Mouse (Mus musculus) E14TG2a.4 (cell line): ENCODE data around the gene Pheta2.
"Not testable (repeated sequence)": the region's sequence is repeated elsewhere in the genome, so short reads cannot be mapped to it uniquely, and the experiment has no call there.

Experiments used
- H3K27me3 ChIP-seq: 2 replicates; pipeline ENCODE4 v1.6.1; 2014; ENCODE audit warnings: low read length, control low read depth; ENCODE audit not compliant: insufficient read depth
- H3K36me3 ChIP-seq: 2 replicates; pipeline ENCODE4 v1.6.1; 2014; ENCODE audit warnings: low read length, control low read depth; ENCODE audit not compliant: insufficient read depth
- H3K4me1 ChIP-seq: replicated peaks from 2 replicates; pipeline ENCODE4 v1.6.1; 2014; ENCODE audit warnings: low read depth, low read length, control low read depth
- H3K4me3 ChIP-seq: replicated peaks from 2 replicates; pipeline ENCODE4 v1.5.1; 2014; ENCODE audit warnings: mild to moderate bottlenecking, low read length
- H3K9me3 ChIP-seq: 2 replicates; pipeline ENCODE4 v1.6.1; 2014; ENCODE audit warnings: low read length, control low read depth
- CTCF ChIP-seq: conservative IDR thresholded peaks from 2 replicates; pipeline ENCODE4 v1.5.1; 2014; ENCODE audit warnings: low read length
- NANOG ChIP-seq: IDR thresholded peaks from 2 replicates; pipeline ENCODE4 v1.6.1; 2014; ENCODE audit warnings: borderline replicate concordance, low read length, mixed read lengths
- POU5F1 ChIP-seq: IDR thresholded peaks from 2 replicates; pipeline ENCODE4 v1.6.1; 2014; ENCODE audit warnings: low read length, borderline replicate concordance

Pheta2 gene

DNA sequence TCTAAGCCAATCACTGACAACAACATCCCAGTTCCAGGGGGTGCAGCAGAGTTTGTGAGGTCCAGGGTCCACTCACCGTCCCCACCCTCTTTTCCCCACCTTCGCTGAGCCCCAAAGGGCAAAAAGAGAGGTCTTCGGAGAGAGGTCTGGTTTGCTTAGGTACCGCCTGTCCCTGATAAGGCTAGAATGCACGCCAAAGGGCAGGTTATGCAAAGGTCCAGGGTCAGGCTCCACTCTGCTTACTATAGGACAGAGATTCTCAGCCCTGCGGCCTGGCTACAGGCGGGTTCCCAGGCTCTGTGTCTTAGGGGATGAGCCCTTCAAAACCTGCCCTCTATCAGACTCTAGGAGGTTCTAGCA lies 40.7 kb downstream of the Pheta2 start:
- Histone ChIP-seq H3K4me1 (peaks cover 20% of the 10 kb centered on the region), H3K27me3 (peaks cover 18% of the 10 kb centered on the region), H3K36me3 (no peaks in the 10 kb centered on the region), H3K4me3 (peak overlapping the region; percentile 70), H3K9me3 (peaks cover 18% of the 10 kb centered on the region)
- TF ChIP-seq POU5F1: no peak
- no peak for TF ChIP-seq NANOG
- TF ChIP-seq CTCF: no peak

DNA sequence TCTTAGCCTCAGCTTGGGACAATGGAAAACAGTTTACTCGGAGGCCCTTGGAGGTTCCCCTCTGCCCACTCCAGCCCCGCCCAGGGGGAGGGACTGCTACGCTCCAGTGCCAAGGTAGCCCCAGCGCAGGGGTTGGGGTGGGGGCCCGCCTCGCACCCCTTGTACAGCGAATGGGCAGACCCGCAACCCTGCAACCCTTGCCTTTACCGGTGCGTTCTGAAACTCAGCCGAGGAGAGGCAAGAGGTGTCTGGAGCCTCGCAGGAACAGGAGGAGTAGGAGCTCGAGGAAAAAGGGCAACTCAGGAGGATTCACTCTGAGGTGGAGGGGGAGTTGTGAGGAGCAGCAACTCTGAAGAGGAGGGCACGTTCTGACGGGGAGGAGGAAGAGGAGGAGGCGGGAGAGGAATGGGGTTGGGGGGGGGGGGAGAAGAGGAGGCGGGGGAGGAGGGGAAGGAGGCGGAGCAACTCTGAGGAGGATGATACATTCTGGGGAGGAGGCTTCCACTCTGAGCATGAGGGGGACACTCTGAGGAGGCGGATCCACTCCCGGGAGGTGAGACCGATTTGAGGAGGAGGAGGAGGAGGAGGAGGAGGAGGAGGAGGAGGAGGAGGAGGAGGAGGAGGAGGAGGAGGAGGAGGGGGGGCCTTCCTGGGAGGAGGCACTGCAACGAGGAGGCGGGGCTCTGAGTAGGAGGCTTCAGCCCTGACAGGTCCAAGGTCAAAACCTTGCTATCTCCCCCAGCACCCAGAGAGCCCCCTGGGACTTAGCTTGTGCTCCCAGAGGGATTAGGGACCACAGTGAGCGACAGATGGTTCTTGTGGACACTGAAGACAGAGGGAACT lies 41.4 kb downstream of the Pheta2 start, which contains the start of gene Cyp2d22:
Gene Cyp2d22 (minus strand): TSS at position 390 of the 843 bp plus-strand sequence.
- Histone ChIP-seq H3K4me1 (peaks cover 20% of the 10 kb centered on the region), H3K9me3 (peaks cover 18% of the 10 kb centered on the region), H3K4me3 (peak within 1 kb of the TSS; percentile 70), H3K27me3 (peaks cover 18% of the 10 kb centered on the region), H3K36me3 (no peaks in the 10 kb centered on the region)
- TF ChIP-seq NANOG: no peak
- no peak for TF ChIP-seq CTCF
- no peak for TF ChIP-seq POU5F1

DNA sequence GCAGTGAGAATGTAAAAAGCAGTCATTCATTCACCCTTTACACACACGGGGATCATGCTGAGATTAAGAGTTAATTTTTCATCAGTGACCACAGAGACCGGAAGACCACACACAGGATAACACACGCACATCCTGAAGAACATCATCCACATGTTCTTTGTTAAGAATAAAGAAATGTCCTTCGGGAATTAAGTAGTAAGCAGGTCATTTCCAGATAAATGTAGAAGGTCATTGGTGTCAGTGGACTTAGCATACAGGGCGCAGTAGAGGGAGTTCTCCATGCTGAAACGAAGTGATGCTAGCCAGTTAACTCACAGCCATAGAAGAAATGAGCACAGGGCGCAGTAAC lies 41.9 kb downstream of the Pheta2 start:
- H3K27me3 ChIP-seq: peaks cover 18% of the 10 kb centered on the region

DNA sequence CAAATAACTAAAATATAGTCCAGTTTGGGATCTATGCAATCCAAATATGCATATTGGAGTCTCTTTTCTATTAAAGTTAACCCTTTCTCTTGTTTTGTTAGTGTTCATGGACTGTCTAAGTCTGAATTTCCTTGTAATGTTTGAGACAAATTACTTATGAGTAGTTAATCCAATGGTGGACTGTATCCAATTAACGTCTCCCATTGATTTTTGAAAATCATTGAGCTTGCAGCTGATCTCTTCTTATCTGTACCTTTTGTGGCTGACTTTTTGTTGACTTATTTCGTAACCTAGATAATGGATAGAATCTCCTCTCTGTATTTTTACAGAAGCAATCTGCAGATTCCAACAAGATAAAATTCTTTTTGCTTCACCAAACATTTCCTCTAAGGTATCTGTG lies 43.7 kb downstream of the Pheta2 start:
- TF ChIP-seq CTCF: no peak
- no peak for TF ChIP-seq POU5F1
- no peak for TF ChIP-seq NANOG
- H3K4me3 ChIP-seq: no peak overlapping the region
- peaks cover 17% of the 10 kb centered on the region for H3K27me3 ChIP-seq
- H3K4me1 ChIP-seq: peaks cover 20% of the 10 kb centered on the region
- H3K36me3 ChIP-seq: no peaks in the 10 kb centered on the region
- peaks cover 18% of the 10 kb centered on the region for H3K9me3 ChIP-seq

More for the DNA sequence above, 41.9 kb downstream of the Pheta2 start:
- Histone ChIP-seq H3K9me3 (peaks cover 18% of the 10 kb centered on the region), H3K4me1 (peaks cover 20% of the 10 kb centered on the region), H3K36me3 (no peaks in the 10 kb centered on the region), H3K4me3 (no peak overlapping the region)
- TF ChIP-seq POU5F1: no peak
- TF ChIP-seq NANOG: no peak
- no peak for TF ChIP-seq CTCF

DNA sequence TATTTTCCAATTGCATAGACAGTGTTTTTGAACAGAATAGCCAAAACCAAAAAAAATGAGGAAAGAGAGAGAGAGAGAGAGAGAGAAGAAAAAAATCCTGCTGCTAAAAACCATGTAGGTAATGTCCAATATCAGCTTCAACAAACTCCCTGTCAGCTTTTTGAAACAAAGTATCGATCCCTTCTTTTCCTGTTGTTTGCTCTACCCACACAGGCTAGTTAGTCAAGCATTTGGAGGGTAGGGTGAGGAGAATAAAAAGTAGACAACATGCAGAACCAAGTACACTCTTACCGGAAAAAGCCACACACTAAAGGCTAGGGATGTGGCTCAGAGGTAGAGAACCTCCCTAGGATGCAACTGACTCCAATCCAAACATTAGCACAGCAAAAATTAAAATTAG lies 47.0 kb downstream of the Pheta2 start:
- no peak overlapping the region for H3K4me3 ChIP-seq
- H3K9me3 ChIP-seq: peaks cover 18% of the 10 kb centered on the region
- 0 out of 2 replicates have a peak, but pooled peaks cover 2% of the 10 kb centered on the region for H3K4me1 ChIP-seq
- no peaks in the 10 kb centered on the region for H3K27me3 ChIP-seq
- H3K36me3 ChIP-seq: no peaks in the 10 kb centered on the region
- TF ChIP-seq POU5F1 (no peak), NANOG (no peak), CTCF (no peak)

DNA sequence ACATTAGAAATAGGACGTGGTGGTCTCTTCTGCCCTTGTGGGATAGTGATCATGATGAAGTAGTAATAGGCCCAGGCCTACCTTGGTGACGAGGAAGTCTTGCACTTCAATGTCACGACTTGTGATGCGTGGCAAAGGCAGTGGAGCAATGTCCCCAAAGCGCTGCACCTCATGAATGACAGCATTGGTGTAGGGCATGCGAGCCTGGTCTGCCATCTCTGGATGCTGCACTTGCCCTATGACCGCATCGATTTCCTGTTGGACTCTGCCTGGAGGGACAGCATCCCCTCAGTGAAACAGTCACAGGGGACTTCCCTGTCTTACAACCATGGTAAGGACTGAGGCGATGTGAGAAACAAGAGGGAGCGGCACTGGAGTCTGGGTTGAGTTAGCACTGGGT lies 51.2 kb downstream of the Pheta2 start:
- not testable (repeated sequence) for H3K9me3 ChIP-seq, H3K36me3 ChIP-seq, H3K4me1 ChIP-seq, H3K4me3 ChIP-seq, H3K27me3 ChIP-seq

DNA sequence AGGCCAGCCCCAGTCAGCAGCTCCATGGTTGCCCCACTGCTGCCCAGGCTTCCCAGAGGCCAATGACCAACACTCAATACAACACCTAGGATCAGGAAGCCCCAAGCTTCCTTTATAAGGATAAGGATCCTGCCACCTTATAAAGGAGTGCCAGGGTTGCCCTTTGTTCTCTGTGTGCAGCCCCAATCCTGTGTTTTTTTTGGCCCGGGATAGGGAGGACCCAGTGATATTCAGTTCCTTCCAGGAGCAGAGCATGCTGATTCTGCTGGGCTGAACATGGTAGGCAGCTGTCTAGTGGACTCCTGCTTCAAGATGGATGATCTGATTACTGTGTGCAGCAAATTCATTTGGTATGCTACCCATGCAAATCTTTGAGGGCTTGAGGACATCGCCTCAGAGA lies 55.2 kb downstream of the Pheta2 start, which contains the start of gene Cyp2d11:
Gene Cyp2d11 (minus strand): TSS at position 101 of the 400 bp plus-strand sequence.
- H3K27me3 ChIP-seq, H3K36me3 ChIP-seq, H3K4me1 ChIP-seq, H3K4me3 ChIP-seq, H3K9me3 ChIP-seq: not testable (repeated sequence)
